Mouse (Mus musculus): Measurements from ENCODE around the gene Ubr7. TPM values are rescaled to one million over a fixed set of nuclear protein-coding genes. Genes with fewer than 3 reads are reported as not detected.

Ubr7 gene
- polyA plus RNA-seq, 1 experiment = 31.0 TPM

- no peak for DNase-seq (ENCODE audit: extremely low spot score in 1 of 2, low spot score in 1 of 2)
These were observed 41.8 kb downstream of the Ubr7 start for GRCm38 (mm10) chr12:102799528-102799927.

GRCm38 (mm10) chr12:102814858-102815257 lies 57.1 kb downstream of the Ubr7 start:
- DNase-seq (ENCODE audit: extremely low spot score in 1 of 2, low spot score in 1 of 2) = no peak

DNA sequence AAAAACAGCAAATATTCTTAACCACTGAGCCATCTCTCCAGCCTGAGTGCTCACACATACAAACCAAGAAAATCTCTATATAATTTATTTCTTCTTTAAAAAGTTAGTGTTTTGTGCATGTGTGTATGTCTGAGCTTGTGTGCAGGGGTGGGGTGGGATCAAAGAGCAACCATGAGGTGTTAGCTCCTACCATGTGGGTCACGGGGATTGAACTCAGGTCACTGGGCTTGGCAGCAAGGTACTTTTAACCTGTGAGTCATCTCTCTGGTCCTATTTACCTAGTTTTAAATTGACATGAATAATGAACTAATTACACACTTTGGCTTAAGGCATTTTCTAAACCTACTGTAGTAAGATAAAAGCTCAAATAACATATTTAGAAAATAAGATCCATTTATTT lies 68.6 kb downstream of the Ubr7 start:
- no peak for DNase-seq (ENCODE audit: extremely low spot score in 1 of 2, low spot score in 1 of 2)

DNA sequence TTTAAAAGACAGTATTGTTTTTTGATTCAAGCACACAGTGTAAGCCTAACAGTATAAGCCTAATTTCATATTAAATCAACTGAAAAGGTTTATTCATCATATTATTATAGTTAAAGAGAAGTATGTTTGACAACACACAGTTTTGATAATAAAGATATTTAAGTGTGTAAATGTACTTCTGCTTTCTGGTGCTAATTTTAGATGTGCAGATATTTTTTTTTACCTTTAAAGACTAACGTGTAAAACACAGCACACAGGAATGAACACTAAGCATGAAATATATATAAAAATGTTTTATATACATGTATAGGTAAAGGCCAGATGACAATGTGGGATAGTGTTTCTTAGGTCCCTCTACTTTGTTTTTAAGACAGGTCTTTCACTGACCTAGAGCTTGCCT lies 69.4 kb downstream of the Ubr7 start:
- no peak for DNase-seq (ENCODE audit: extremely low spot score in 1 of 2, low spot score in 1 of 2)

Other genes with a start within 250 kb of the Ubr7 start
- 145 and 167 TPM in 2 replicates for gene Chga, start 203.0 kb upstream of the Ubr7 start, polyA plus RNA-seq (2012; rRNA removed)
- 45.0 and 46.4 TPM in 2 replicates for gene Itpk1, start 53.0 kb upstream of the Ubr7 start, polyA plus RNA-seq (2012; rRNA removed)
- 8.4 and 12.4 TPM in 2 replicates for gene Moap1, start 14.3 kb upstream of the Ubr7 start, polyA plus RNA-seq (2012; rRNA removed)
- 3.9 and 4.4 TPM in 2 replicates for gene Tmem251, start 14.2 kb upstream of the Ubr7 start, polyA plus RNA-seq (2012; rRNA removed)
- gene Gm28051, start 202 bp upstream of the Ubr7 start, polyA plus RNA-seq (2012; rRNA removed) = not detected in 2 replicates
- 10.7 and 12.4 TPM in 2 replicates for gene Gon7, start 164 bp upstream of the Ubr7 start, polyA plus RNA-seq (2012; rRNA removed)
- 28.2 and 30.8 TPM in 2 replicates for gene Gm20604, start 705 bp downstream of the Ubr7 start, polyA plus RNA-seq (2012; rRNA removed)
- 12.7 and 14.9 TPM in 2 replicates for gene Btbd7, start 120.5 kb downstream of the Ubr7 start, polyA plus RNA-seq (2012; rRNA removed)
- gene Cox8c, start 141.3 kb downstream of the Ubr7 start, polyA plus RNA-seq (2012; rRNA removed) = not detected in 2 replicates
- gene Unc79, start 190.9 kb downstream of the Ubr7 start, polyA plus RNA-seq (2012; rRNA removed) = 37.7 and 41.8 TPM in 2 replicates

All from frontal cortex, adult 2 months (tissue).